Mouse (Mus musculus) hindbrain, embryonic 14.5 days (tissue): ENCODE measurements at regions not wholly inside any gene's neighbourhood (a gene's known extent, or its start where the extent isn't known, plus 50 kb on each side); places are given as distances from the start of the nearest gene placed in this dataset.
A peak's percentile ranks its signal among the peaks of the same experiment; 100 is the strongest.

Experiments used
- ATAC-seq: fragments of 200-750 bp; cut with Nextera tagmentation; 2 replicates; pipeline ENCODE4 v1.8.0; 2017; ENCODE audit warnings: moderate number of reproducible peaks, mild to moderate bottlenecking, moderate TSS enrichment, moderate library complexity; ENCODE audit not compliant: low FRiP score
- DNase-seq: peaks from one replicate; pipeline ENCODE4 v3.0.0-alpha.2; 2015; ENCODE audit warnings: low spot score
- H3K27ac ChIP-seq: fragments of 300-500 bp; sonication (generic); 2 replicates; pipeline ENCODE4 v1.5.1; 2014; ENCODE audit warnings: mild to moderate bottlenecking, moderate library complexity
- H3K27me3 ChIP-seq: fragments of 300-500 bp; sonication (generic); 2 replicates; pipeline ENCODE4 v1.6.1; 2014; ENCODE audit warnings: mild to moderate bottlenecking, low read length, mixed read lengths; ENCODE audit not compliant: control insufficient read depth, insufficient read depth
- H3K36me3 ChIP-seq: fragments of 300-500 bp; sonication (generic); replicated peaks from 2 replicates; pipeline ENCODE4 v1.6.1; 2014; ENCODE audit not compliant: control insufficient read depth, insufficient read depth
- H3K4me1 ChIP-seq: fragments of 300-500 bp; sonication (generic); replicated peaks from 2 replicates; pipeline ENCODE4 v1.6.1; 2014; ENCODE audit warnings: antibody characterized with exemption, low read length, mixed read lengths; ENCODE audit not compliant: control insufficient read depth, insufficient read depth
- H3K4me2 ChIP-seq: fragments of 300-500 bp; sonication (generic); replicated peaks from 2 replicates; pipeline ENCODE4 v1.6.1; 2014; ENCODE audit warnings: mild to moderate bottlenecking, moderate library complexity
- H3K4me3 ChIP-seq: fragments of 300-500 bp; sonication (generic); replicated peaks from 2 replicates; pipeline ENCODE4 v1.5.1; 2014; ENCODE audit warnings: mild to moderate bottlenecking, low read length
- H3K9ac ChIP-seq: fragments of 300-500 bp; sonication (generic); 2 replicates; pipeline ENCODE4 v1.6.1; 2014
- H3K9me3 ChIP-seq: fragments of 300-500 bp; sonication (generic); 2 replicates; pipeline ENCODE4 v1.6.1; 2016; ENCODE audit warnings: low read length; ENCODE audit not compliant: control insufficient read depth
- WGBS: fragments of 180-500 bp; shearing (Covaris S2); extraction: QIAGEN DNeasy Blood & Tissue Kit; methylation state at CpG from one replicate; pipeline ENCODE4 v1.1.7; 2014; 5-methylcytosine and 5-hydroxymethylcytosine counted together

DNA sequence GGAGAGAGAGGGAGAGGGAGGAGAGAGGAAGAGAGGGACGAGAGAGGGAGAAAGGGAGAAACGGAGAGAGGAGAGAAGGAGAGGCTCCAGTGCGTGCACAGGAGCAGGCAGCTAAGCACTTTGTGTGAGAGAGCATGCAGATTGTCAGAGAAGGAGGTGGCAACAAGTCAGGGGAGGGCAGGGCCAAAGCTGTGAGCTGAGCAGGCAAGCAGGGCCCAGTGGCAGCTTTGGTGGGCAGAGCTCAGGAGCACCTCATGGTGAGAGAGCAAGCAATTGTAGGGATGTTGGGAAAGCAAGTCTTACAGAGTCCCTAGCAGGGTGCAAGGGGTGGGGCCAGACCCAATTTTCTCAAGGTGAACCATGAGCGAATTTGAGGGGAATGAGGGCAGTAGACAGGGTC, 234.3 kb upstream of the Hey2 start:
- ATAC-seq (0 out of 2 replicates have a peak, but pooled peaks have one; percentile 17), DNase-seq (no peak)
- no peaks in the 10 kb centered on the region for H3K27me3 ChIP-seq
- H3K4me2 ChIP-seq, result no peak overlapping the region
- no peaks in the 10 kb centered on the region for H3K36me3 ChIP-seq
- WGBS, result 23% methylated on average over 4 of the region's 4 CpGs
- no peaks in the 10 kb centered on the region for H3K4me1 ChIP-seq
- H3K9me3 ChIP-seq, result no peaks in the 10 kb centered on the region
- no peak overlapping the region for H3K27ac ChIP-seq
- no peak overlapping the region for H3K4me3 ChIP-seq
- no peak overlapping the region for H3K9ac ChIP-seq

DNA sequence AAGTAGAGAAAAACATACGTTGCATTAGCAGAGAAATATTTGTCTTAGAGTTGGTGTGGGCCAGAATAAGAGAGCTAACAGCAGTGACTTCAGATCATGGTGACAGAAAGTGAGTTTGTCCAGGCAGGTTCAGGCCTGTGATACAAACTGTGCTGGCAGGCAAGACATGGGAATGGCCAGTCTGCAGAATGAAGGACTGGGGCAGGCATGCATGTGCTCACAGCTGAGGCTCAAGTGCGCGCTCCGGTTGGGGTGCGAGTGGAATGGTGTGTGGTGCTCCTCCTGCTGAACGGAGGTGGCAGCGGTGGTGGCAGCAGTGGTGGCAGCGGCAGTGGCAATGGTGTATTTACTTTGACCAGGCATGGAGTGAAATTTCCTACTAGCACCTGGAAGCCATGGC, 233.8 kb upstream of the Hey2 start:
- H3K27me3 ChIP-seq, result no peaks in the 10 kb centered on the region
- no peak overlapping the region for H3K27ac ChIP-seq
- no peaks in the 10 kb centered on the region for H3K4me1 ChIP-seq
- 71% methylated on average over 8 of the region's 8 CpGs for WGBS
- ATAC-seq (0 out of 2 replicates have a peak, but pooled peaks have one; percentile 8), DNase-seq (no peak)
- H3K9ac ChIP-seq, result no peak overlapping the region
- no peaks in the 10 kb centered on the region for H3K36me3 ChIP-seq
- H3K4me2 ChIP-seq, result no peak overlapping the region
- H3K4me3 ChIP-seq, result no peak overlapping the region
- no peaks in the 10 kb centered on the region for H3K9me3 ChIP-seq

DNA sequence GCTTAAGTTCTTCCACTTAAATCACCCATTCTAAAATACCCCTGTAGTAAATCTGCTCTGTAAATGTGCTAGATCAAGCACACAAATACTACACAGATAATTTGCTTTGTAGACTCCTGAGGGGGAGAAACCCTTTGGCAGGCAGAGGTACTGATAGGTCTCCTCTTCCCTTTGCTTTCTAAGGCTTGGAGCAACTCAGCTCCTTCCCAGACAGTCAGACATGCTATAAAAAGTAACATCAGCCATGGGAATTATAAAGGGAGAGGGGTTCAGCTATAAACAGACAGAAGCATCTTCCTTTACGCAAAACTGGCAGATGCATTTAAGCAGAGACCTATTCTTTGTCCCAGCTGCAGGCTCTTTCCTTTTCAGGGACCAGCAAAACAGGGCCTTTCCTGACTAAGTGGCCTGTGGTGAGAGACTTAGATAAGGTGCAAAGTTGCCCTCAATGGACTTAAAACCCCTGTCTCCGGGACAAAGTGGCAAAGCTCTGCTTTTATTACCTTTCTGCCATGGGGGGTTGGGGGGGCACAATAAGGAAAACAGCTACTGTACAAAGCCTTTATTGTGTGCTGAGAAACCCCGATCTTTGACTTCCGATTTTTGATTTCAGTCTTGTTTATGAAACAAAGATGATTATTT, 231.5 kb upstream of the Hey2 start:
- DNase-seq (no peak), ATAC-seq (no peak)
- Histone ChIP-seq H3K4me1 (no peaks in the 10 kb centered on the region), H3K27ac (no peak overlapping the region), H3K36me3 (no peaks in the 10 kb centered on the region), H3K4me3 (no peak overlapping the region), H3K4me2 (no peak overlapping the region), H3K9me3 (no peaks in the 10 kb centered on the region), H3K27me3 (no peaks in the 10 kb centered on the region), H3K9ac (no peak overlapping the region)
- WGBS, result 60% methylated on average over 4 of the region's 4 CpGs

DNA sequence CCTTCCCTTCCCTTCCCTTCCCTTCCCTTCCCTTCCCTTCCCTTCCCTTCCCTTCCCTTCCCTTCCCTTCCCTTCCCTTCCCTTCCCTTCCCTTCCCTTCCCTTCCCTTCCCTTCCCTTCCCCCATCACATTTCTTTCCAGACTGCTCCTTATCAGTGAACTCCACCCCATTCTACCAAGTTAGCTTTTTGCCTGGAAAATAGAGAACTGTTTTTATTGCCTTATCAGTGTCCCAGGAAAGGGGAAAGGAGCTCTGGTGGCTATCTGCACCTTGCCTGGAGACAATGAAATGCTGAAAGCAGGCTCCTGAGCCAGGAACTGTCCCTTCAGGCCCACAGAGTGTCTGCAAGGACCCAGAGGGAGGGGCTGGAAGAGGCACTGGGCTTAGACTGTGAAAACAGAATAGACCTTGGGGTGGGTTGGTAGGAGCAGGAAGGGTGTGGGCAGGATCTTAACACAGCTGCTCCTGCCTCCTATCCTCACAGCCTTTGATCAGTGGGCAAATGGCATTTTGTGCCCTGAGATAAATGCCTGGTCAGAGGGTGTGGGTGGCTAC, 226.1 kb upstream of the Hey2 start:
- no peaks in the 10 kb centered on the region for H3K4me1 ChIP-seq
- DNase-seq (no peak), ATAC-seq (no peak)
- no peaks in the 10 kb centered on the region for H3K9me3 ChIP-seq
- H3K27ac ChIP-seq, result no peak overlapping the region
- no peak overlapping the region for H3K4me2 ChIP-seq
- H3K36me3 ChIP-seq, result no peaks in the 10 kb centered on the region
- H3K4me3 ChIP-seq, result no peak overlapping the region
- H3K9ac ChIP-seq, result no peak overlapping the region
- no peaks in the 10 kb centered on the region for H3K27me3 ChIP-seq

DNA sequence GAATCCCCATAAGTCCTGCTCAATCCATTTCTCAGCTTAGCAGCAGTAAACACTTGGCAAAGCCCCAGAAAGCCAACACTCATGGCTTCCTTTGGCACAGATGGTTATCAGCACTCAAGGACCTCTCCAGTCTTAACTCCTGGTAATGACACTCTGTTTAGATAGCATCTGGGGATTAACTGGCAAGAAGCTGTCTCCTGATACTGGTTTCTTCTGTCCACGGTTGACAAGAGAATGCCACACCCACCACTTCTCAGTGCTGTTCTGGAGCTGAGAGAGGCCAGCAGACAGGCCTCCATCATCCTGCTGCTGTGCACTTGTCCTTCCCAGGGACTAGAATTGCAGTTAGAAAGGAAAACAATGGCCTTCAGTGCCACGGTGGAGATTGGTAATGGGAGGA, 220.1 kb upstream of the Hey2 start:
- H3K9me3 ChIP-seq, result no peaks in the 10 kb centered on the region
- ATAC-seq (no peak), DNase-seq (no peak)
- H3K9ac ChIP-seq, result no peak overlapping the region
- H3K27me3 ChIP-seq, result no peaks in the 10 kb centered on the region
- H3K4me3 ChIP-seq, result no peak overlapping the region
- H3K36me3 ChIP-seq, result no peaks in the 10 kb centered on the region
- H3K4me1 ChIP-seq, result no peaks in the 10 kb centered on the region
- no peak overlapping the region for H3K4me2 ChIP-seq
- no peak overlapping the region for H3K27ac ChIP-seq
- 47% methylated on average over 2 of the region's 2 CpGs for WGBS

DNA sequence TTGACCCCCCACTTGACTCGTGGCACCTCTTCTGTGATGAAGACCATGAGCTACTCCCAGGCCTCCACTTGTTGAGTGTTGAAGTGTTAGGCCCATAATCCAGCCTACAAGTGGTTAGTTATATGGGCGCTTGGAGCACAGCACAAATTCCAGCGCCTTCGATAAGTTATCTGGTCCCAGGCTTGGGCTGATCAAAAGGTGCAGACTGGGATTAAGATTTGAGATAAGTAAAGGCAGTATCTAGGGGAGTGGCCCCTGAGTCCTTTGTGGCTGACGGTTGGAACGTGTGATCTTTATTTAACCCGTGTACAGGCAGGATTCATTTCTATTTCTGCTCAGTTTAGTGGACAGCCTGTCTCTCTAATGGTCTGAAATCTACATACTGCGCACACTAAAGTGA, 210.7 kb upstream of the Hey2 start:
- Histone ChIP-seq H3K4me3 (no peak overlapping the region), H3K9ac (no peak overlapping the region), H3K27ac (no peak overlapping the region), H3K4me1 (no peaks in the 10 kb centered on the region), H3K36me3 (no peaks in the 10 kb centered on the region), H3K27me3 (no peaks in the 10 kb centered on the region), H3K9me3 (no peaks in the 10 kb centered on the region), H3K4me2 (no peak overlapping the region)
- ATAC-seq (no peak), DNase-seq (no peak)
- 87% methylated on average over 8 of the region's 8 CpGs for WGBS

DNA sequence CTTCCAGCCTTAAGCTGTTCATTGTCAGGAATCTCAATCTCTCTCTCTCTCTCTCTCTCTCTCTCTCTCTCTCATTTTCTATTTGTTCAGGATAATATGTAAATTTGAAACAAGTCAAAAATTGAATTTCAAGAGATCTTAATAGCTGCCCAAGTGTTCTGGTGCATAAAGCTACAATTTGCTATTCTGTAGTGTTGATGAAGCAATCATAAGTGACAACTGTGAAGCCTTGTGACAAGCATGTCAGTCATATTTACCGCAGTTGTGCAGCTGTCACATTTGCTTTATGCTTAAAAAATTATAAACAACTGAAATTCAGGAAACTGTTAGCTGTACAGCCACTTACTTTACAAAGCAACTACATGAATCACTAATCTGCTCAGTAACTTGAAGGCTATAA, 208.6 kb upstream of the Hey2 start:
- H3K9me3 ChIP-seq, result no peaks in the 10 kb centered on the region
- no peak overlapping the region for H3K4me3 ChIP-seq
- H3K36me3 ChIP-seq, result no peaks in the 10 kb centered on the region
- no peaks in the 10 kb centered on the region for H3K27me3 ChIP-seq
- ATAC-seq (no peak), DNase-seq (no peak)
- no peak overlapping the region for H3K9ac ChIP-seq
- H3K27ac ChIP-seq, result no peak overlapping the region
- 96% methylated on average over 1 of the region's 1 CpGs for WGBS
- H3K4me2 ChIP-seq, result no peak overlapping the region
- H3K4me1 ChIP-seq, result no peaks in the 10 kb centered on the region

DNA sequence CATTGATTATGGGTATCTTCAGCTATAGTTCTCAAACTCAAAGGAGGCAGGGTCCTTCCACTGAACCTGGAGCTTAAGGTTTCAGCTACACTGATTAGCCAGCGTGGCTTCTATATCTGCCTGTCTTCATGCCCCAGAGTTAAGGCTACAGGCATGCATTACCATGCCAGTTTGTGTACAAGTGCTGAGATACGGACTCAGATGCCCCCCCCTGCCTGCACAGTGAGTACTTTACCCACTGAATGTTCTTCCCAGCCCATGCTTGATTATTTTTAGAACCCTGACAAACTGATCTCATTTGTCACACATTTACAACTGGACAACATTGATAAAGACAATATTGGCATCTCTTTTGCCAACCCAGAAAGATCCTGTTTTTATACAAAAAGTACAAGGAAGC, 206.8 kb upstream of the Hey2 start:
- no peaks in the 10 kb centered on the region for H3K36me3 ChIP-seq
- H3K4me3 ChIP-seq, result no peak overlapping the region
- 87% methylated on average over 2 of the region's 2 CpGs for WGBS
- no peak overlapping the region for H3K4me2 ChIP-seq
- H3K27me3 ChIP-seq, result no peaks in the 10 kb centered on the region
- DNase-seq (no peak), ATAC-seq (no peak)
- no peaks in the 10 kb centered on the region for H3K9me3 ChIP-seq
- H3K27ac ChIP-seq, result no peak overlapping the region
- no peaks in the 10 kb centered on the region for H3K4me1 ChIP-seq
- no peak overlapping the region for H3K9ac ChIP-seq

DNA sequence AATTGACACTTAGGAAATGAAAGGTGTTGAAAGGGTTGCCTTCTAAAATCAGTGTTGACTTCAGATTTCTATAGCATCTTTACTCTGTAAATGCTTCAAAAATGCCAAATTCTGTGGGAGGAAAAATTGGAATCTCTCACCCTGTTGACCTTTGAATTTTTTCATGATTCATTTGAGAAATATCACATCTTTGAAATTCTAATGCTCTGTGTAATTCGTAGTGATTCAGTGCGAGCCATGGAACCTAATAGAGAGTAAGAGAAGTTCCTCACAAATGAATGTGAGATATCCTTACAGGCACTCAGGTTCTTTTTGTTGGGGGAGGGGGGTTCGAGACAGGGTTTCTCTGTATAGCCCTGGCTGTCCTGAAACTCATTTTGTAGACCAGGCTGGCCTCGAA, 193.0 kb upstream of the Hey2 start:
- Histone ChIP-seq H3K4me2 (no peak overlapping the region), H3K4me1 (no peaks in the 10 kb centered on the region), H3K4me3 (no peak overlapping the region), H3K9me3 (no peaks in the 10 kb centered on the region), H3K36me3 (no peaks in the 10 kb centered on the region), H3K27me3 (no peaks in the 10 kb centered on the region), H3K27ac (no peak overlapping the region), H3K9ac (no peak overlapping the region)
- ATAC-seq, result no peak
- WGBS, result 89% methylated on average over 4 of the region's 4 CpGs
- no peak for DNase-seq

DNA sequence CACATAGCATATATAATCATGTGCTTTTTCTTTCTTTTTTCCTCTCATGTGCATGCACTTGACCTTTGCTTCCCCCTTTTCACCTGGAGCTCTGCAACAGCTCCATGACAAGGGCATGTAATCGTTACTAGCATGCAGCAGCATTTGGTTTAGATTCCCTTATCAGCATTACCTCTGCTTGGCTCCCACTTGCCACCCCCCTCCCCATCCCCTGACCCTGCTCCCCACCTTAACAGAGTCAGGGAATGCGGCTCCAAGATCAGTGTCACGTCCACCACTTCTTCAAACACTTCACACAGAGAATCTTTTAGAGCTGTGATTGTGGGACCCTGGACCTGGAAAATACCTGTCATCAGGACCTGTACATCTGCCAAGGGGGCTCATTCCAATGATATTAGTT, 192.2 kb upstream of the Hey2 start:
- 66% methylated on average over 3 of the region's 3 CpGs for WGBS
- no peak overlapping the region for H3K4me3 ChIP-seq
- H3K27me3 ChIP-seq, result no peaks in the 10 kb centered on the region
- DNase-seq, result no peak
- ATAC-seq, result no peak
- no peak overlapping the region for H3K27ac ChIP-seq
- no peaks in the 10 kb centered on the region for H3K9me3 ChIP-seq
- no peak overlapping the region for H3K9ac ChIP-seq
- no peaks in the 10 kb centered on the region for H3K4me1 ChIP-seq
- no peaks in the 10 kb centered on the region for H3K36me3 ChIP-seq
- H3K4me2 ChIP-seq, result no peak overlapping the region
